Mouse (Mus musculus) midbrain, embryonic 14.5 days (tissue): ENCODE measurements around the gene Pex3. TPM values are rescaled to one million over a fixed set of nuclear protein-coding genes. Genes with fewer than 3 reads are reported as not detected.
"Not testable (repeated sequence)": the region's sequence is repeated elsewhere in the genome, so short reads cannot be mapped to it uniquely, and the experiment has no call there.

Source experiments
- ATAC-seq: fragments of 200-750 bp; cut with Nextera tagmentation; 2 replicates; pipeline ENCODE4 v1.8.0; 2017; ENCODE audit warnings: moderate number of reproducible peaks, moderate library complexity; ENCODE audit not compliant: low FRiP score, low TSS enrichment
- DNase-seq: peaks from one replicate; pipeline ENCODE4 v3.0.0-alpha.2; 2015
- H3K27ac ChIP-seq: fragments of 300-500 bp; sonication (generic); replicated peaks from 2 replicates; pipeline ENCODE4 v1.5.1; 2014; ENCODE audit warnings: mild to moderate bottlenecking, low read depth, low read length, moderate library complexity
- H3K27me3 ChIP-seq: fragments of 300-500 bp; sonication (generic); 2 replicates; pipeline ENCODE4 v1.6.1; 2014; ENCODE audit warnings: low read length, control low read depth, mixed read lengths; ENCODE audit not compliant: control insufficient read depth, insufficient read depth
- H3K36me3 ChIP-seq: fragments of 300-500 bp; sonication (generic); 2 replicates; pipeline ENCODE4 v1.6.1; 2014; ENCODE audit warnings: low read length, control low read depth; ENCODE audit not compliant: control insufficient read depth, insufficient read depth
- H3K4me1 ChIP-seq: fragments of 300-500 bp; sonication (generic); 2 replicates; pipeline ENCODE4 v1.6.1; 2014; ENCODE audit warnings: mild to moderate bottlenecking, antibody characterized with exemption, low read length, control low read depth; ENCODE audit not compliant: control insufficient read depth, insufficient read depth
- H3K4me2 ChIP-seq: fragments of 300-500 bp; sonication (generic); 2 replicates; pipeline ENCODE4 v1.6.1; 2014; ENCODE audit warnings: mild to moderate bottlenecking, low read length, moderate library complexity
- H3K4me3 ChIP-seq: fragments of 300-500 bp; sonication (generic); replicated peaks from 2 replicates; pipeline ENCODE4 v1.5.1; 2014; ENCODE audit warnings: low read depth, low read length
- H3K9ac ChIP-seq: fragments of 300-500 bp; sonication (generic); replicated peaks from 2 replicates; pipeline ENCODE4 v1.6.1; 2014; ENCODE audit warnings: mild to moderate bottlenecking, low read length, moderate library complexity
- H3K9me3 ChIP-seq: fragments of 300-500 bp; sonication (generic); 2 replicates; pipeline ENCODE4 v1.6.1; 2016; ENCODE audit warnings: low read length, control low read depth, mixed read lengths; ENCODE audit not compliant: control insufficient read depth
- WGBS: fragments of 180-500 bp; shearing (Covaris S2); extraction: QIAGEN DNeasy Blood & Tissue Kit; methylation state at CpG from one replicate; pipeline ENCODE4 v1.1.7; 2014; 5-methylcytosine and 5-hydroxymethylcytosine counted together
- polyA plus RNA-seq: library from polyadenylated mRNA; unstranded; fragments of >200 nt; fragmentation: Nextera tagmentation; extraction: Ambion mirVana; gene quantifications from 2 replicates; pipeline ENCODE4 v1.2.1, GENCODE M21; 2014

The Pex3 gene
- polyA plus RNA-seq, 1 experiment from 2014 or later = 34.7 TPM

- H3K27ac ChIP-seq = no peak overlapping the region
- H3K4me1 ChIP-seq = no peaks in the 10 kb centered on the region
- no peaks in the 10 kb centered on the region for H3K27me3 ChIP-seq
- 84% methylated on average over 8 of the region's 8 CpGs for WGBS
- 0 out of 2 replicates have a peak, but pooled peaks cover 3% of the 10 kb centered on the region for H3K36me3 ChIP-seq
- no peak for ATAC-seq
- H3K9me3 ChIP-seq = no peaks in the 10 kb centered on the region
- H3K4me2 ChIP-seq = no peak overlapping the region; the same call in 1 of the 2 replicates
- no peak for DNase-seq
- H3K4me3 ChIP-seq = no peak overlapping the region
- H3K9ac ChIP-seq = no peak overlapping the region
These were observed 50.6 kb downstream of the Pex3 start for GRCm38 (mm10) chr10:13502371-13502770.

- Histone ChIP-seq H3K9ac (peak overlapping the region; percentile 75), H3K4me3 (peak overlapping the region; percentile 66), H3K4me2 (peak overlapping the region; percentile 80)
- not testable (repeated sequence) for H3K36me3 ChIP-seq, H3K27ac ChIP-seq, H3K27me3 ChIP-seq, H3K4me1 ChIP-seq, ATAC-seq, H3K9me3 ChIP-seq
- DNase-seq = peak; percentile 8
- WGBS = 52% methylated on average over 4 of the region's 4 CpGs
These were observed 51.4 kb downstream of the Pex3 start for GRCm38 (mm10) chr10:13501533-13501932.

GRCm38 (mm10) chr10:13500938-13501496 is 51.9 kb downstream of the Pex3 start:
- ATAC-seq (peak; percentile 82), DNase-seq (peak; percentile 92)
- H3K9me3 ChIP-seq = no peaks in the 10 kb centered on the region
- peak overlapping the region; percentile 75 for H3K9ac ChIP-seq
- peak overlapping the region; percentile 80 for H3K4me2 ChIP-seq
- peak overlapping the region; percentile 66 for H3K4me3 ChIP-seq
- no peak overlapping the region for H3K27ac ChIP-seq
- no peaks in the 10 kb centered on the region for H3K27me3 ChIP-seq
- under 1% methylated on average over 29 of the region's 30 CpGs for WGBS
- no peaks in the 10 kb centered on the region for H3K4me1 ChIP-seq
- H3K36me3 ChIP-seq = 0 out of 2 replicates have a peak, but pooled peaks cover 3% of the 10 kb centered on the region

- ATAC-seq = no peak
These were observed 52.5 kb downstream of the Pex3 start for GRCm38 (mm10) chr10:13500473-13500872.

GRCm38 (mm10) chr10:13499331-13499730 is 53.6 kb downstream of the Pex3 start, which contains the start of gene Fuca2:
Gene Fuca2 (plus strand): TSS chr10:13499540.
- WGBS = 93% methylated on average over 2 of the region's 2 CpGs
- Histone ChIP-seq H3K27ac (no peak within 1 kb of the TSS), H3K4me2 (no peak within 1 kb of the TSS), H3K4me1 (no peaks in the 10 kb centered on the region), H3K9me3 (no peaks in the 10 kb centered on the region), H3K4me3 (no peak within 1 kb of the TSS), H3K36me3 (no peaks in the 10 kb centered on the region), H3K27me3 (no peaks in the 10 kb centered on the region), H3K9ac (no peak within 1 kb of the TSS)
- DNase-seq = no peak
- ATAC-seq = no peak

More at GRCm38 (mm10) chr10:13500473-13500872, 52.5 kb downstream of the Pex3 start:
- Histone ChIP-seq H3K4me1 (no peaks in the 10 kb centered on the region), H3K36me3 (0 out of 2 replicates have a peak, but pooled peaks cover 3% of the 10 kb centered on the region), H3K9ac (peak overlapping the region; percentile 75; the same call in 1 of the 2 replicates), H3K4me3 (peak overlapping the region; percentile 66), H3K27ac (no peak overlapping the region), H3K27me3 (no peaks in the 10 kb centered on the region), H3K9me3 (no peaks in the 10 kb centered on the region), H3K4me2 (peak overlapping the region; percentile 80)
- 48% methylated on average over 9 of the region's 9 CpGs for WGBS
- DNase-seq = no peak

- H3K9me3 ChIP-seq = no peaks in the 10 kb centered on the region
- ATAC-seq (no peak), DNase-seq (no peak)
- H3K4me1 ChIP-seq = no peaks in the 10 kb centered on the region
- WGBS = 89% methylated on average over 3 of the region's 3 CpGs
- no peaks in the 10 kb centered on the region for H3K27me3 ChIP-seq
- H3K9ac ChIP-seq = no peak overlapping the region
- no peak overlapping the region for H3K4me3 ChIP-seq
- H3K36me3 ChIP-seq = no peaks in the 10 kb centered on the region
- H3K4me2 ChIP-seq = no peak overlapping the region
- no peak overlapping the region for H3K27ac ChIP-seq
These were observed 56.6 kb downstream of the Pex3 start for GRCm38 (mm10) chr10:13496315-13496714.

- no peaks in the 10 kb centered on the region for H3K27me3 ChIP-seq
- ATAC-seq (no peak; the same call in 1 of the 2 replicates), DNase-seq (no peak)
- no peaks in the 10 kb centered on the region for H3K9me3 ChIP-seq
- no peak overlapping the region for H3K27ac ChIP-seq
- no peak overlapping the region for H3K4me2 ChIP-seq
- no peaks in the 10 kb centered on the region for H3K36me3 ChIP-seq
- 92% methylated on average over 9 of the region's 9 CpGs for WGBS
- no peak overlapping the region for H3K9ac ChIP-seq
- no peaks in the 10 kb centered on the region for H3K4me1 ChIP-seq
- H3K4me3 ChIP-seq = no peak overlapping the region
These were observed 58.8 kb downstream of the Pex3 start for GRCm38 (mm10) chr10:13493978-13494686.

GRCm38 (mm10) chr10:13489671-13490070 is 63.3 kb downstream of the Pex3 start:
- Histone ChIP-seq H3K36me3 (no peaks in the 10 kb centered on the region), H3K4me2 (no peak overlapping the region), H3K9ac (no peak overlapping the region), H3K4me1 (no peaks in the 10 kb centered on the region), H3K4me3 (no peak overlapping the region), H3K27me3 (no peaks in the 10 kb centered on the region), H3K9me3 (no peaks in the 10 kb centered on the region), H3K27ac (no peak overlapping the region)
- ATAC-seq (no peak), DNase-seq (no peak)
- 91% methylated on average over 6 of the region's 6 CpGs for WGBS

- DNase-seq = peak; percentile 6
- no peaks in the 10 kb centered on the region for H3K36me3 ChIP-seq
- no peak overlapping the region for H3K9ac ChIP-seq
- no peak overlapping the region for H3K27ac ChIP-seq
- 51% methylated on average over 4 of the region's 4 CpGs for WGBS
- H3K4me2 ChIP-seq = no peak overlapping the region
- H3K27me3 ChIP-seq = no peaks in the 10 kb centered on the region
- no peak for ATAC-seq
- no peak overlapping the region for H3K4me3 ChIP-seq
- H3K9me3 ChIP-seq = no peaks in the 10 kb centered on the region
- H3K4me1 ChIP-seq = no peaks in the 10 kb centered on the region
These were observed 67.0 kb downstream of the Pex3 start for GRCm38 (mm10) chr10:13485958-13486357.
